Mouse (Mus musculus): Measurements from ENCODE around the gene Anxa2. TPM values are rescaled to one million over a fixed set of nuclear protein-coding genes. Genes with fewer than 3 reads are reported as not detected.

Gene Anxa2
- polyA plus RNA-seq (2015; fragmentation: Nextera tagmentation; extraction: Ambion mirVana), result 251 and 335 TPM in 2 replicates

GRCm38 (mm10) chr9:69453066-69453900 is at the start of gene Anxa2:
Anxa2 (plus strand) TSS chr9:69453620.
- peak within 1 kb of the TSS; percentile 55 for H3K9ac ChIP-seq (replicated peaks)
- H3K4me3 ChIP-seq (replicated peaks), result peak within 1 kb of the TSS; percentile 46
- peak; percentile 71 for ATAC-seq (ENCODE audit: low FRiP score)
- peak within 1 kb of the TSS; percentile 65 for H3K4me2 ChIP-seq
- peak within 1 kb of the TSS; percentile 81 for H3K27ac ChIP-seq (replicated peaks)
- WGBS, result 9% methylated on average over 34 of the region's 37 CpGs
- peaks cover 43% of the 10 kb centered on the region for H3K4me1 ChIP-seq
- no peaks in the 10 kb centered on the region for H3K36me3 ChIP-seq
- H3K27me3 ChIP-seq (replicated peaks), result peaks cover 23% of the 10 kb centered on the region
- H3K9me3 ChIP-seq (replicated peaks), result no peaks in the 10 kb centered on the region

DNA sequence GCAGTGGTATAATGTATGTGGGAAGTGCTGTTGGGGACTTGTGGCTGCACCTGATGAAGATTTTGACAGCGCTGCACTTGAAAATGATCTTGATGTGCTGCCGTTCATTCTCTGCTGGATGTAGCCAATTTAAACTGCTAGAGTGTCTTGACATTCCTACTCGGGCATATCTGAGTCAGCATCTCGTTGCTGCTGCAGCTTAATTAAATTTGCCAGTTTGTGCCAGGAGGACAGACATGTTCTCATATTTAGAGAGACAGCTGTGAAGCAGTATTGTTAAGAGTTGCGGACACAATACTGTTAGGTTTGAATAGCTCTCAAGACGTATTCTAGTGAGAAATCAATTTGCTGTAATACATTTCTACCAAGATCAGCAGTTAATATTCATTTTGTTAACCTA is 48.7 kb upstream of the Anxa2 start:
- Histone ChIP-seq H3K4me1 (no peaks in the 10 kb centered on the region), H3K4me2 (no peak overlapping the region), H3K27me3 (replicated peaks) (no peaks in the 10 kb centered on the region), H3K4me3 (replicated peaks) (no peak overlapping the region), H3K36me3 (0 out of 2 replicates have a peak, but pooled peaks cover 3% of the 10 kb centered on the region), H3K9me3 (replicated peaks) (no peaks in the 10 kb centered on the region), H3K9ac (replicated peaks) (no peak overlapping the region), H3K27ac (replicated peaks) (no peak overlapping the region)
- 73% methylated on average over 6 of the region's 6 CpGs for WGBS
- no peak for ATAC-seq (ENCODE audit: low FRiP score)

DNA sequence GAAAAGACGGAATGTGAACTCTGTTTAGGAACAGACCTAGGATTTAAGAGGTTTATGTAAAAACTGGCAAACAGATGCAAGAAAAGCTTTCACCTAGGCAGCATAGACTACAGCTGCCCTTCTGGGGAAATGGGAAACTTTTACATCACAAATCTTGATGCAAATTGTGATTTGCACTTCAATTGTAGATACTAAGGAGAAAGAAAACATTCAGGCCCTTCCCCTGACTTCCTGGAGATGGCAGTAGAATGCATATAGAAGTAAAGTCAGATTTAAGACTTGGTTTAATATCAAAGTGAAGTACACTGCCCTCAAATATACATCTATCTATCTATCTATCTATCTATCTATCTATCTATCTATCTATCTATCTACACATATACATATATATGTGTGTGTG is 33.9 kb upstream of the Anxa2 start:
- Histone ChIP-seq H3K27ac (replicated peaks) (no peak overlapping the region), H3K9me3 (replicated peaks) (no peaks in the 10 kb centered on the region), H3K9ac (replicated peaks) (no peak overlapping the region), H3K4me2 (no peak overlapping the region), H3K36me3 (peaks cover 25% of the 10 kb centered on the region), H3K27me3 (replicated peaks) (no peaks in the 10 kb centered on the region), H3K4me1 (no peaks in the 10 kb centered on the region), H3K4me3 (replicated peaks) (no peak overlapping the region)
- ATAC-seq (ENCODE audit: low FRiP score), result no peak
- WGBS, result 97% methylated on average over 1 of the region's 1 CpGs

DNA sequence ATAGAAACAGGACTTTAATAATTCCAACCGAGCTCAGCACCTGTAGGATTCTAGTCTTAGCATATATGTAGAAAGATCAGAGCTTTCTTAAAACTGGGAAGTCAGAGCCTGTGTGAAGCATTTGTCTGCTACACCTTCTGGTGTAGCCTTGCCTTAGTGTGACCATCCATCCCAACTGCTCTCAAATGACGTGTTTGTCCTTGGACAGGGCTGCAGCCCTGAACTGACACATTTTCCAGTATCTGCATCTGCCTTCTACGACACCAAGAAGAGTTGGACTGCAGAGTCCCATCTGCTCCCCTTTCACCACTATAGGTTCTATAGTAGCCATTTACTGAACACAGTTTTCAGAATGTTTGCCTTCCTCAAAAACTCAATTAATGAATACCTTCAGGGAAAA is 22.9 kb upstream of the Anxa2 start:
- WGBS, result 88% methylated on average over 3 of the region's 3 CpGs
- ATAC-seq (ENCODE audit: low FRiP score), result no peak
- 0 out of 2 replicates have a peak, but pooled peaks cover 4% of the 10 kb centered on the region for H3K4me1 ChIP-seq
- no peak overlapping the region for H3K9ac ChIP-seq (replicated peaks)
- no peaks in the 10 kb centered on the region for H3K9me3 ChIP-seq (replicated peaks)
- no peaks in the 10 kb centered on the region for H3K27me3 ChIP-seq (replicated peaks)
- H3K36me3 ChIP-seq, result peaks cover 23% of the 10 kb centered on the region
- H3K27ac ChIP-seq (replicated peaks), result no peak overlapping the region
- no peak overlapping the region for H3K4me2 ChIP-seq
- H3K4me3 ChIP-seq (replicated peaks), result no peak overlapping the region

- ATAC-seq (ENCODE audit: low FRiP score), result no peak
- Histone ChIP-seq H3K4me2 (no peak overlapping the region), H3K36me3 (peaks cover 14% of the 10 kb centered on the region; the same call in 1 of the 2 replicates), H3K27me3 (replicated peaks) (no peaks in the 10 kb centered on the region), H3K27ac (replicated peaks) (no peak overlapping the region), H3K9me3 (replicated peaks) (no peaks in the 10 kb centered on the region), H3K9ac (replicated peaks) (no peak overlapping the region), H3K4me1 (0 out of 2 replicates have a peak, but pooled peaks cover 4% of the 10 kb centered on the region), H3K4me3 (replicated peaks) (no peak overlapping the region)
- 27% methylated on average over 6 of the region's 6 CpGs for WGBS
Observed at GRCm38 (mm10) chr9:69431863-69432555, 21.4 kb upstream of the Anxa2 start.

GRCm38 (mm10) chr9:69435194-69435593 is 18.2 kb upstream of the Anxa2 start:
- Histone ChIP-seq H3K4me2 (no peak overlapping the region), H3K9ac (replicated peaks) (no peak overlapping the region), H3K9me3 (replicated peaks) (no peaks in the 10 kb centered on the region), H3K27me3 (replicated peaks) (no peaks in the 10 kb centered on the region), H3K4me3 (replicated peaks) (no peak overlapping the region), H3K36me3 (no peaks in the 10 kb centered on the region; the same call in 1 of the 2 replicates), H3K4me1 (0 out of 2 replicates have a peak, but pooled peaks cover 4% of the 10 kb centered on the region), H3K27ac (replicated peaks) (no peak overlapping the region)
- no peak for ATAC-seq (ENCODE audit: low FRiP score)
- 85% methylated on average over 10 of the region's 10 CpGs for WGBS

- Histone ChIP-seq H3K27ac (replicated peaks) (no peak overlapping the region), H3K27me3 (replicated peaks) (no peaks in the 10 kb centered on the region), H3K4me2 (no peak overlapping the region), H3K4me1 (0 out of 2 replicates have a peak, but pooled peaks cover 4% of the 10 kb centered on the region), H3K9ac (replicated peaks) (no peak overlapping the region), H3K36me3 (no peaks in the 10 kb centered on the region; the same call in 1 of the 2 replicates), H3K9me3 (replicated peaks) (no peaks in the 10 kb centered on the region), H3K4me3 (replicated peaks) (no peak overlapping the region)
- no peak for ATAC-seq (ENCODE audit: low FRiP score)
Observed at GRCm38 (mm10) chr9:69435662-69436061, 17.8 kb upstream of the Anxa2 start.

DNA sequence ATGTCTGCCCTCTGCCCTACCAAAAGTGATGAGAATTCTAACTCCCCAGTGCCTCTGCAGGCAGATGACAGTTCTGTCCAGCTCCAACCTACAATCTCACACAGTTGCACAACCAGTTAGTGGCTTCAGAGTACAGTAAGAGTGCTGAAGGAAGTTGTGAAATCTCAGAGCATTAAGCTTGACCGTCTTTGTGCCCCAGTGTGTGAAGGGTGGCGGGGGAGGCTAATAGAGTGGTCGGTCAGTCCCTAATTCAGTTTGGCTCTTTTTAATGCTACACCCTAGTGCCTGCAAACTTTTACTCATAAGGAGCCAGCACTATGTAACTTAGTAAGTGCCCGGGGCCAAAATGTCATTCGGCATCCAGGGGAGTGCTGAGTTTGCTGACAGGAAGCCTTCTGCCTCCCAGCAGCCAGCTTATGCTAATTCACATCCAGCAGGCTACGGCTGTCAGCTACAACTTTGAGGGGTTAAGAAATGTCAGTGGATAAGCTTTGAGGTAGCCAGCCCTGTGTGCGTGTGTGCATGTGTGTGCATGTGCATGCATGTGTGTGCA is 13.5 kb upstream of the Anxa2 start:
- Histone ChIP-seq H3K4me1 (no peaks in the 10 kb centered on the region), H3K27ac (replicated peaks) (no peak overlapping the region), H3K9ac (replicated peaks) (no peak overlapping the region), H3K9me3 (replicated peaks) (no peaks in the 10 kb centered on the region), H3K36me3 (no peaks in the 10 kb centered on the region), H3K4me2 (no peak overlapping the region), H3K4me3 (replicated peaks) (no peak overlapping the region), H3K27me3 (replicated peaks) (no peaks in the 10 kb centered on the region)
- 41% methylated on average over 7 of the region's 7 CpGs for WGBS
- ATAC-seq (ENCODE audit: low FRiP score), result no peak

GRCm38 (mm10) chr9:69442471-69443038 is 10.9 kb upstream of the Anxa2 start:
- no peak overlapping the region for H3K27ac ChIP-seq (replicated peaks)
- ATAC-seq (ENCODE audit: low FRiP score), result no peak
- no peak overlapping the region for H3K9ac ChIP-seq (replicated peaks)

GRCm38 (mm10) chr9:69443203-69443602 is 10.2 kb upstream of the Anxa2 start:
- ATAC-seq (ENCODE audit: low FRiP score), result no peak
- H3K9ac ChIP-seq (replicated peaks), result no peak overlapping the region
- no peaks in the 10 kb centered on the region for H3K9me3 ChIP-seq (replicated peaks)
- H3K27ac ChIP-seq (replicated peaks), result no peak overlapping the region
- H3K36me3 ChIP-seq, result no peaks in the 10 kb centered on the region
- WGBS, result 64% methylated on average over 3 of the region's 3 CpGs
- no peak overlapping the region for H3K4me3 ChIP-seq (replicated peaks)
- H3K4me1 ChIP-seq, result no peaks in the 10 kb centered on the region
- H3K4me2 ChIP-seq, result no peak overlapping the region
- no peaks in the 10 kb centered on the region for H3K27me3 ChIP-seq (replicated peaks)

More at GRCm38 (mm10) chr9:69442471-69443038, 10.9 kb upstream of the Anxa2 start:
- 77% methylated on average over 6 of the region's 6 CpGs for WGBS
- Histone ChIP-seq H3K4me3 (replicated peaks) (no peak overlapping the region), H3K36me3 (no peaks in the 10 kb centered on the region), H3K9me3 (replicated peaks) (no peaks in the 10 kb centered on the region), H3K4me2 (no peak overlapping the region), H3K4me1 (no peaks in the 10 kb centered on the region), H3K27me3 (replicated peaks) (no peaks in the 10 kb centered on the region)

DNA sequence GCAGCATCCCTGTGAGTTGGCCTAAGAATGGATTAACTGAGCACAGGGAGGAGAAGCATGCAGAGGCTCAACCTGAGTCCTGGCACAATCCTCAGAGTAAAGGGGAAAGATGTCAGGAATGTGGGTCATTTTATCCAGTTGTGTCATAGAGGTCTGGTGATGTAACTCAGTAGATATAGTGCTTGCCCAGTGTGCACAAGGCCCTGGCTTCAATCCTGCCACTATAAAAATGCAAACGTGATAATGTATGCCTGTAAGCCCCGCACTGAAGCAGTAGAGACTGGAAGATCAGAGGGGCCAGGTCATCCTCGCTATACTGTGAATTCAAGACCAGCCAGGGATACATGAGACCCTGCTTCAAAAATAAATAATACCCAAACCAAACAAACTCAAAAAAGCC is 4.6 kb upstream of the Anxa2 start:
- Histone ChIP-seq H3K27ac (replicated peaks) (no peak overlapping the region), H3K4me1 (peaks cover 9% of the 10 kb centered on the region), H3K9me3 (replicated peaks) (no peaks in the 10 kb centered on the region), H3K4me2 (no peak overlapping the region), H3K27me3 (replicated peaks) (peaks cover 8% of the 10 kb centered on the region; the same call in 1 of the 2 replicates), H3K9ac (replicated peaks) (no peak overlapping the region), H3K36me3 (no peaks in the 10 kb centered on the region), H3K4me3 (replicated peaks) (no peak overlapping the region)
- ATAC-seq (ENCODE audit: low FRiP score), result no peak
- WGBS, result 81% methylated on average over 3 of the region's 3 CpGs
